Mouse (Mus musculus) erythroblast, embryonic 14.5 days (primary cell): ENCODE measurements around the gene Evx1. TPM values are rescaled to one million over a fixed set of nuclear protein-coding genes. Genes with fewer than 3 reads are reported as not detected.

ENCODE experiments used
- H3K27me3 ChIP-seq: 2 replicates; pipeline ENCODE4 v1.6.1; 2012; ENCODE audit warnings: inconsistent platforms; ENCODE audit not compliant: control insufficient read depth
- H3K36me3 ChIP-seq: 2 replicates; pipeline ENCODE4 v1.6.1; 2012; ENCODE audit warnings: mild to moderate bottlenecking, inconsistent platforms; ENCODE audit not compliant: control insufficient read depth
- H3K4me1 ChIP-seq: 2 replicates; pipeline ENCODE4 v1.6.1; 2012; ENCODE audit warnings: inconsistent platforms; ENCODE audit not compliant: control insufficient read depth
- H3K4me3 ChIP-seq: replicated peaks from 2 replicates; pipeline ENCODE3; 2012; ENCODE audit warnings: moderate library complexity, mild to moderate bottlenecking, inconsistent platforms
- H3K9me3 ChIP-seq: 2 replicates; pipeline ENCODE4 v1.6.1; 2012; ENCODE audit warnings: low read length, inconsistent platforms, mixed read lengths; ENCODE audit not compliant: control insufficient read depth
- GATA1 ChIP-seq: IDR thresholded peaks from 2 replicates; pipeline ENCODE4 v1.6.1; 2012; ENCODE audit warnings: low read length, inconsistent platforms, mixed read lengths
- TAL1 ChIP-seq: IDR thresholded peaks from 3 replicates; pipeline ENCODE4 v1.6.1; 2012; ENCODE audit warnings: low read length, inconsistent platforms, mixed read lengths
- polyA plus RNA-seq: library from polyadenylated mRNA; stranded (reverse); fragments of >175 nt; gene quantifications from 2 replicates; pipeline ENCODE4 v1.2.3, GENCODE M21; 2012

The Evx1 gene
- polyA plus RNA-seq, 1 experiment: not detected

GRCm38 (mm10) chr6:52366021-52366420 is 52.7 kb downstream of the Evx1 start:
- Histone ChIP-seq H3K9me3 (no peaks in the 10 kb centered on the region), H3K4me1 (no peaks in the 10 kb centered on the region), H3K27me3 (no peaks in the 10 kb centered on the region), H3K36me3 (no peaks in the 10 kb centered on the region), H3K4me3 (no peak overlapping the region)
- TF ChIP-seq TAL1 (no peak), GATA1 (no peak)

DNA sequence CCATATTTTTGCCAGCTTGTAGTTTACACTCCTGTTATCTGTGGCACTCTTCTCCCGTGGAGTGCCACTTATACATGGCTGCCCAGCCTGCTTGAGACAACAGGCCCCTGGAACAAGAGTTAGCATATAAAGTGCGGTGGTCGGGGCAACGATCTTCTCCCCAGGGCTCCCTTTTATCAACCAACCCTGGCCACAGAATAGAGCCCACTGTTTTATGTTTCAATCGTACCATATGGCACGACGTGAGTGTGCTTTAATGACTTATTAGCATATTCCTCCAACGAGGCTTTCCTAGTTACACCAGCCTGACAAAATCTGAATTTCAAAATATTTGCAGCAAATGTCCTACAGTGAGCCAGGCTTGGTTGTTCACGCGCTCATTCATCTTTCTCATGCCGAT is 53.2 kb downstream of the Evx1 start:
- Histone ChIP-seq H3K4me1 (no peaks in the 10 kb centered on the region), H3K27me3 (no peaks in the 10 kb centered on the region), H3K9me3 (no peaks in the 10 kb centered on the region), H3K4me3 (no peak overlapping the region), H3K36me3 (no peaks in the 10 kb centered on the region)
- TF ChIP-seq GATA1: no peak
- no peak for TF ChIP-seq TAL1

- H3K36me3 ChIP-seq: no peaks in the 10 kb centered on the region
- no peak for TF ChIP-seq TAL1
- TF ChIP-seq GATA1: no peak
- H3K9me3 ChIP-seq: no peaks in the 10 kb centered on the region
- no peaks in the 10 kb centered on the region for H3K27me3 ChIP-seq
- H3K4me3 ChIP-seq: no peak overlapping the region
- H3K4me1 ChIP-seq: no peaks in the 10 kb centered on the region
Measured at GRCm38 (mm10) chr6:52367067-52367466, 53.8 kb downstream of the Evx1 start.

Other genes starting within 250 kb of the Evx1 start
- not detected in 2 replicates for gene Hoxa1, start 155.2 kb upstream of the Evx1 start, polyA plus RNA-seq
- gene Hoxa2, start 148.7 kb upstream of the Evx1 start, polyA plus RNA-seq: not detected in 2 replicates
- gene 5730596B20Rik, start 136.0 kb upstream of the Evx1 start, polyA plus RNA-seq: 0.02 TPM in 1 of 2 replicates, not detected in the other
- not detected in 2 replicates for gene Hoxa4, start 121.7 kb upstream of the Evx1 start, polyA plus RNA-seq
- not detected in 2 replicates for gene Hoxa5, start 108.9 kb upstream of the Evx1 start, polyA plus RNA-seq
- gene Hoxa6, start 104.8 kb upstream of the Evx1 start, polyA plus RNA-seq: not detected in 2 replicates
- gene Hoxa3, start 100.2 kb upstream of the Evx1 start, polyA plus RNA-seq: 0.02 TPM in 1 of 2 replicates, not detected in the other
- not detected in 2 replicates for gene Gm28308, start 100.2 kb upstream of the Evx1 start, polyA plus RNA-seq
- gene Hoxa7, start 91.6 kb upstream of the Evx1 start, polyA plus RNA-seq: 0.02 TPM in 1 of 2 replicates, not detected in the other
- gene Hoxa9, start 82.4 kb upstream of the Evx1 start, polyA plus RNA-seq: not detected in 2 replicates
- not detected in 2 replicates for gene Hoxa10, start 72.6 kb upstream of the Evx1 start, polyA plus RNA-seq
- 0.03 TPM in 1 of 2 replicates, not detected in the other for gene Hoxa11, start 67.7 kb upstream of the Evx1 start, polyA plus RNA-seq
- not detected in 2 replicates for gene Hoxa13, start 52.6 kb upstream of the Evx1 start, polyA plus RNA-seq